Mouse (Mus musculus): ENCODE data around the gene Hbs1l. TPM values are rescaled to one million over a fixed set of nuclear protein-coding genes. Genes with fewer than 3 reads are reported as not detected.

Gene Hbs1l
- total and polyA plus RNA-seq, 3 experiments = 103 to 115 TPM; not detected in 1

GRCm38 (mm10) chr10:21248556-21248955 is 47.2 kb upstream of the Hbs1l start:
- no peak overlapping the region for H3K9ac ChIP-seq (ENCODE audit: control insufficient read depth, low read depth, low read length, poor library complexity, severe bottlenecking)
- peaks cover 2% of the 10 kb centered on the region; the same call in 1 of the 2 replicates for H3K79me2 ChIP-seq (ENCODE audit: control insufficient read depth, insufficient read depth, low read length, poor library complexity)
- no peak overlapping the region for H3K4me3 ChIP-seq (ENCODE audit: control insufficient read depth in 1 of 2, insufficient read depth in 1 of 2, low read depth in 2 of 2, low read length in 2 of 2)
- DNase-seq (ENCODE audit: low read depth, low spot score) = no peak
- H3K27me3 ChIP-seq (ENCODE audit: control insufficient read depth in 1 of 2, insufficient read depth in 2 of 2, low read length in 2 of 2) = no peaks in the 10 kb centered on the region
- H3K36me3 ChIP-seq (ENCODE audit: control insufficient read depth in 1 of 2, insufficient read depth in 2 of 2, low read length in 2 of 2) = peaks cover 0 to 48% of the 10 kb centered on the region in 2 experiments; a peak in 3 of 4 replicates
- TF ChIP-seq E2F4 (IDR thresholded peaks at IDR 0.05; ENCODE audit: borderline replicate concordance, low read depth, low read length) = no peak
- no peak for TF ChIP-seq MYC (IDR thresholded peaks at IDR 0.05; ENCODE audit: low read depth, low read length)
- TF ChIP-seq RCOR1 (IDR thresholded peaks at IDR 0.05; ENCODE audit: low read depth, low read length) = no peak
- no peak for TF ChIP-seq ZNF384 (IDR thresholded peaks at IDR 0.05; ENCODE audit: low read depth, low read length)
- TF ChIP-seq POLR2AphosphoS2 (IDR thresholded peaks at IDR 0.05; ENCODE audit: low read length) = no peak
- TF ChIP-seq HCFC1 (IDR thresholded peaks at IDR 0.05; ENCODE audit: low read depth, low read length) = no peak
- TF ChIP-seq CTCF (IDR thresholded peaks at IDR 0.05 in 2 of 3, conservative IDR thresholded peaks at IDR 0.05 in 1 of 3; ENCODE audit: control insufficient read depth in 1 of 3, insufficient read depth in 1 of 3, low read depth in 2 of 3, low read length in 3 of 3, poor library complexity in 1 of 3, severe bottlenecking in 1 of 3) = no peak
- TF ChIP-seq TCF12 (IDR thresholded peaks at IDR 0.05; ENCODE audit: low read depth, low read length) = no peak
- TF ChIP-seq KAT2A (conservative IDR thresholded peaks at IDR 0.05; ENCODE audit: low read depth, low read length) = no peak
- TF ChIP-seq MAZ (IDR thresholded peaks at IDR 0.05; ENCODE audit: low read depth, low read length) = no peak
- H3K4me1 ChIP-seq (ENCODE audit: control insufficient read depth in 1 of 2, insufficient read depth in 2 of 2, low read length in 2 of 2) = peaks cover 35 to 41% of the 10 kb centered on the region in 2 experiments
- H3K9me3 ChIP-seq (replicated peaks; ENCODE audit: insufficient read depth, low read length) = no peaks in the 10 kb centered on the region
- H3K27ac ChIP-seq (ENCODE audit: control insufficient read depth, low read depth, low read length) = no peak overlapping the region

GRCm38 (mm10) chr10:21251881-21252534 is 43.8 kb upstream of the Hbs1l start:
- peak overlapping the region in 1 of 2 experiments; percentile 1; a peak in 1 of 4 replicates for H3K4me3 ChIP-seq (ENCODE audit: control insufficient read depth in 1 of 2, insufficient read depth in 1 of 2, low read depth in 2 of 2, low read length in 2 of 2)
- H3K79me2 ChIP-seq (ENCODE audit: control insufficient read depth, insufficient read depth, low read length, poor library complexity) = no peaks in the 10 kb centered on the region
- H3K9ac ChIP-seq (ENCODE audit: control insufficient read depth, low read depth, low read length, poor library complexity, severe bottlenecking) = peak overlapping the region; percentile 65
- peak; percentile 96 for DNase-seq (ENCODE audit: low read depth, low spot score)
- H3K27me3 ChIP-seq (ENCODE audit: control insufficient read depth in 1 of 2, insufficient read depth in 2 of 2, low read length in 2 of 2) = no peaks in the 10 kb centered on the region
- H3K9me3 ChIP-seq (replicated peaks; ENCODE audit: insufficient read depth, low read length) = no peaks in the 10 kb centered on the region
- H3K27ac ChIP-seq (ENCODE audit: control insufficient read depth, low read depth, low read length) = peak overlapping the region; percentile 95
- peaks cover 0 to 41% of the 10 kb centered on the region in 2 experiments; a peak in 3 of 4 replicates for H3K36me3 ChIP-seq (ENCODE audit: control insufficient read depth in 1 of 2, insufficient read depth in 2 of 2, low read length in 2 of 2)
- H3K4me1 ChIP-seq (ENCODE audit: control insufficient read depth in 1 of 2, insufficient read depth in 2 of 2, low read length in 2 of 2) = peaks cover 30 to 41% of the 10 kb centered on the region in 2 experiments
- TF ChIP-seq ZMIZ1 (IDR thresholded peaks at IDR 0.05; ENCODE audit: low read depth, low read length) (peak; percentile 48), MAZ (IDR thresholded peaks at IDR 0.05; ENCODE audit: low read depth, low read length) (peak; percentile 91), POLR2AphosphoS2 (IDR thresholded peaks at IDR 0.05; ENCODE audit: low read length) (0 out of 2 replicates have a peak, but pooled peaks have one; percentile 64), USF1 (IDR thresholded peaks at IDR 0.05; ENCODE audit: low read depth, low read length) (peak; percentile 35; the same call in 1 of the 2 replicates), ELF1 (IDR thresholded peaks at IDR 0.05; ENCODE audit: low read depth, low read length) (peak; percentile 62; the same call in 1 of the 2 replicates), MXI1 (IDR thresholded peaks at IDR 0.05; ENCODE audit: low read depth, low read length) (peak; percentile 91), JUND (IDR thresholded peaks at IDR 0.05; ENCODE audit: low read depth, low read length) (0 out of 2 replicates have a peak, but pooled peaks have one; percentile 58), ZKSCAN1 (IDR thresholded peaks at IDR 0.05; ENCODE audit: low read depth, low read length) (peak; percentile 96), TAL1 (IDR thresholded peaks at IDR 0.05; ENCODE audit: low read length) (no peak), MYB (IDR thresholded peaks at IDR 0.05; ENCODE audit: low read depth, low read length) (peak; percentile 84), NELFE (IDR thresholded peaks at IDR 0.05; ENCODE audit: low read depth, low read length) (peak; percentile 55), TCF12 (IDR thresholded peaks at IDR 0.05; ENCODE audit: low read depth, low read length) (peak; percentile 89), RCOR1 (IDR thresholded peaks at IDR 0.05; ENCODE audit: low read depth, low read length) (peak; percentile 82), GABPA (IDR thresholded peaks at IDR 0.05; ENCODE audit: low read depth, low read length) (0 out of 2 replicates have a peak, but pooled peaks have one; percentile 62), SIN3A (IDR thresholded peaks at IDR 0.05; ENCODE audit: low read length) (peak; percentile 92), ZC3H11A (IDR thresholded peaks at IDR 0.05; ENCODE audit: low read depth, low read length) (peak; percentile 22; the same call in 1 of the 2 replicates), UBTF (IDR thresholded peaks at IDR 0.05; ENCODE audit: borderline replicate concordance, insufficient read depth, low read depth, low read length) (no peak), CHD1 (IDR thresholded peaks at IDR 0.05; ENCODE audit: low read depth, low read length) (0 out of 2 replicates have a peak, but pooled peaks have one; percentile 71), CTCF (IDR thresholded peaks at IDR 0.05 in 2 of 3, conservative IDR thresholded peaks at IDR 0.05 in 1 of 3; ENCODE audit: control insufficient read depth in 1 of 3, insufficient read depth in 1 of 3, low read depth in 2 of 3, low read length in 3 of 3, poor library complexity in 1 of 3, severe bottlenecking in 1 of 3) (no peak), TBP (IDR thresholded peaks at IDR 0.05; ENCODE audit: low read depth, low read length) (peak; percentile 77; the same call in 1 of the 2 replicates), KAT2A (conservative IDR thresholded peaks at IDR 0.05; ENCODE audit: low read depth, low read length) (peak; percentile 51), POLR2A (IDR thresholded peaks at IDR 0.05; ENCODE audit: control insufficient read depth in 1 of 2, insufficient read depth in 1 of 2, low read depth in 1 of 2, low read length in 2 of 2, poor library complexity in 1 of 2) (peak in 1 of 2 experiments; percentile 40; a peak in 1 of 4 replicates), NRF1 (IDR thresholded peaks at IDR 0.05; ENCODE audit: insufficient read depth, low read depth, low read length, poor library complexity, severe bottlenecking) (no peak), MYC (IDR thresholded peaks at IDR 0.05; ENCODE audit: low read depth, low read length) (peak; percentile 68), SMC3 (IDR thresholded peaks at IDR 0.05; ENCODE audit: low read depth, low read length) (peak; percentile 13; the same call in 1 of the 2 replicates)

All from MEL (cell line).